Mouse (Mus musculus) liver, embryonic 12.5 days (tissue): Measurements from ENCODE around the gene Slc4a11. TPM values are rescaled to one million over a fixed set of nuclear protein-coding genes. Genes with fewer than 3 reads are reported as not detected.

Experiments used
- ATAC-seq: fragments of 200-750 bp; cut with Nextera tagmentation; 2 replicates; pipeline ENCODE4 v1.8.0; 2017; ENCODE audit warnings: moderate number of reproducible peaks, mild to moderate bottlenecking, moderate library complexity
- H3K27ac ChIP-seq: fragments of 300-500 bp; sonication (generic); 2 replicates; pipeline ENCODE4 v1.5.1; 2016; ENCODE audit warnings: mild to moderate bottlenecking
- H3K27me3 ChIP-seq: fragments of 300-500 bp; sonication (generic); replicated peaks from 2 replicates; pipeline ENCODE4 v1.6.1; 2016; ENCODE audit warnings: mild to moderate bottlenecking, moderate library complexity
- H3K36me3 ChIP-seq: fragments of 300-500 bp; sonication (generic); 2 replicates; pipeline ENCODE4 v1.6.1; 2016; ENCODE audit warnings: mild to moderate bottlenecking, moderate library complexity
- H3K4me1 ChIP-seq: fragments of 300-500 bp; sonication (generic); 2 replicates; pipeline ENCODE4 v1.6.1; 2016
- H3K4me2 ChIP-seq: fragments of 300-500 bp; sonication (generic); 2 replicates; pipeline ENCODE4 v1.6.1; 2016; ENCODE audit warnings: mild to moderate bottlenecking, moderate library complexity
- H3K4me3 ChIP-seq: fragments of 300-500 bp; sonication (generic); 2 replicates; pipeline ENCODE4 v1.5.1; 2016; ENCODE audit warnings: mild to moderate bottlenecking, moderate library complexity
- H3K9ac ChIP-seq: fragments of 300-500 bp; sonication (generic); 2 replicates; pipeline ENCODE4 v1.6.1; 2016; ENCODE audit warnings: mild to moderate bottlenecking, moderate library complexity
- H3K9me3 ChIP-seq: fragments of 300-500 bp; sonication (generic); replicated peaks from 2 replicates; pipeline ENCODE4 v1.6.1; 2016; ENCODE audit warnings: mild to moderate bottlenecking, moderate library complexity
- WGBS: fragments of 180-500 bp; shearing (Covaris S2); methylation state at CpG from one replicate; pipeline ENCODE4 v1.1.7; 2016; ENCODE audit not compliant: insufficient replicate concordance; 5-methylcytosine and 5-hydroxymethylcytosine counted together
- polyA plus RNA-seq: library from polyadenylated mRNA; unstranded; fragments of >200 nt; fragmentation: Nextera tagmentation; extraction: Ambion mirVana; gene quantifications from 2 replicates; pipeline ENCODE4 v1.2.1, GENCODE M21; 2016

The Slc4a11 gene
- 0.05 TPM in 1 of 2 replicates, not detected in the other for polyA plus RNA-seq

GRCm38 (mm10) chr2:130697153-130697810, at the start of gene Slc4a11:
Gene Slc4a11 (minus strand): TSS chr2:130697519.
- Histone ChIP-seq H3K9ac (peak within 1 kb of the TSS; percentile 49), H3K27ac (no peak within 1 kb of the TSS)
- under 1% methylated on average over 64 of the region's 65 CpGs for WGBS

GRCm38 (mm10) chr2:130743576-130743975, 46.3 kb upstream of the Slc4a11 start:
- no peak overlapping the region for H3K27ac ChIP-seq
- H3K36me3 ChIP-seq = peaks cover 71% of the 10 kb centered on the region
- H3K4me1 ChIP-seq = no peaks in the 10 kb centered on the region
- WGBS = 91% methylated on average over 1 of the region's 1 CpGs
- H3K4me3 ChIP-seq = no peak overlapping the region
- ATAC-seq = no peak
- H3K9ac ChIP-seq = no peak overlapping the region
- H3K4me2 ChIP-seq = no peak overlapping the region
- H3K9me3 ChIP-seq = 0 out of 2 replicates have a peak, but pooled peaks cover 7% of the 10 kb centered on the region
- H3K27me3 ChIP-seq = no peaks in the 10 kb centered on the region

More at GRCm38 (mm10) chr2:130697153-130697810, at the start of gene Slc4a11:
- Histone ChIP-seq H3K4me3 (peak within 1 kb of the TSS; percentile 59), H3K9me3 (no peaks in the 10 kb centered on the region), H3K27me3 (peaks cover 70% of the 10 kb centered on the region), H3K4me1 (peaks cover 18% of the 10 kb centered on the region), H3K4me2 (peak within 1 kb of the TSS; percentile 90), H3K36me3 (no peaks in the 10 kb centered on the region)
- peak; percentile 69 for ATAC-seq

- Histone ChIP-seq H3K9ac (no peak overlapping the region), H3K4me2 (no peak overlapping the region), H3K4me1 (no peaks in the 10 kb centered on the region), H3K27ac (no peak overlapping the region), H3K4me3 (no peak overlapping the region), H3K36me3 (peaks cover 53% of the 10 kb centered on the region), H3K27me3 (no peaks in the 10 kb centered on the region), H3K9me3 (0 out of 2 replicates have a peak, but pooled peaks cover 5% of the 10 kb centered on the region)
- WGBS = 69% methylated on average over 4 of the region's 4 CpGs
- ATAC-seq = no peak
Observed at GRCm38 (mm10) chr2:130740096-130740495, 42.8 kb upstream of the Slc4a11 start.

GRCm38 (mm10) chr2:130738019-130738418, 40.7 kb upstream of the Slc4a11 start:
- H3K9ac ChIP-seq = no peak overlapping the region
- ATAC-seq = no peak
- H3K27me3 ChIP-seq = no peaks in the 10 kb centered on the region
- H3K4me3 ChIP-seq = no peak overlapping the region
- no peaks in the 10 kb centered on the region for H3K4me1 ChIP-seq
- peaks cover 35% of the 10 kb centered on the region for H3K36me3 ChIP-seq
- H3K4me2 ChIP-seq = no peak overlapping the region
- H3K27ac ChIP-seq = no peak overlapping the region
- H3K9me3 ChIP-seq = no peaks in the 10 kb centered on the region
- WGBS = 71% methylated on average over 6 of the region's 6 CpGs

DNA sequence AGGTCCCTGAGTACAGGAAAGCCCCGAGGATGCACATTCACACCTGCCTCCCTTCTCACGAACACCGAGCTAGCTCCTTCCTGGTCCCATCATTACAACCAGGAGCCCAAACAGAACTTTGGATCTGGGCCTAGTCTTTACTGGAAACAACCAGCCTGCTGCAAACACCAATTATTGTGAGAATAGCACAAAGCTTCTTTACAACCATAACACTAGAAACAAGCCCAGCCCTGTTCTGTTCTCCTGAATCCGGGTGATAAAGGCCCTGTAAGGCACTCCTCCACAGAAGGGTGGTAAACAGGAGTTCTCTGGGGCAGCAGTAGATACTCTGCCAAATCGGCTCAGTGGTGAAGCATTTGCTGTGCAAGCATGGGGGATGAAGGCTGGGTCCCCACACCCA, 38.0 kb upstream of the Slc4a11 start:
- H3K4me3 ChIP-seq = no peak overlapping the region
- 72% methylated on average over 5 of the region's 5 CpGs for WGBS
- ATAC-seq = no peak
- peaks cover 40% of the 10 kb centered on the region for H3K36me3 ChIP-seq
- no peak overlapping the region for H3K4me2 ChIP-seq
- H3K9me3 ChIP-seq = no peaks in the 10 kb centered on the region
- no peaks in the 10 kb centered on the region for H3K4me1 ChIP-seq
- no peak overlapping the region for H3K27ac ChIP-seq
- H3K9ac ChIP-seq = no peak overlapping the region
- no peaks in the 10 kb centered on the region for H3K27me3 ChIP-seq

- peaks cover 42% of the 10 kb centered on the region for H3K36me3 ChIP-seq
- no peaks in the 10 kb centered on the region for H3K9me3 ChIP-seq
- no peak overlapping the region for H3K4me2 ChIP-seq
- ATAC-seq = no peak
- H3K4me3 ChIP-seq = no peak overlapping the region
- no peak overlapping the region for H3K9ac ChIP-seq
- 62% methylated on average over 3 of the region's 3 CpGs for WGBS
- H3K27me3 ChIP-seq = no peaks in the 10 kb centered on the region
- no peak overlapping the region for H3K27ac ChIP-seq
- no peaks in the 10 kb centered on the region for H3K4me1 ChIP-seq
Observed at GRCm38 (mm10) chr2:130733444-130733843, 36.1 kb upstream of the Slc4a11 start.

DNA sequence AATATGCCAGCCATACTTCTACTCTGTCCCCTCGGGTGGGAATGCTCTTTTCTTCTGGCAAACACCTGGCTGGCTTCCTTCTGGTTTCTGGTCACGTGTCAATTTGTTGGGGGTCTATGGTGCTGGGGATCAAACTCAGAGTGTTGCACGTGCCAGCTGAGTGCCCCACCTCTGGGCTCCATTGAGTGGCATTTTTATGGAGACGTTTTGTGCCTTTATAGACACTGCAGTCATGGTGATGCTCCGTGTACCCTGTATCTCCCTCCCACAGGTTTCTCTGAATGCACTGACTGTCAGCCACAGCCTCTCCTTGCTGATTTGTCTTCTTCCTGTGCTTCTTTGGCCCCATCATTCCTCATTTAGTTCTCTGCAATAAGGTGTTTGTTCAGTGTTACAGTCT, 34.5 kb upstream of the Slc4a11 start:
- H3K4me1 ChIP-seq = no peaks in the 10 kb centered on the region
- H3K4me3 ChIP-seq = no peak overlapping the region
- no peak overlapping the region for H3K4me2 ChIP-seq
- peaks cover 49% of the 10 kb centered on the region for H3K36me3 ChIP-seq
- no peaks in the 10 kb centered on the region for H3K9me3 ChIP-seq
- H3K27ac ChIP-seq = no peak overlapping the region
- no peaks in the 10 kb centered on the region for H3K27me3 ChIP-seq
- ATAC-seq = no peak
- H3K9ac ChIP-seq = no peak overlapping the region
- WGBS = 55% methylated on average over 5 of the region's 5 CpGs

- H3K9me3 ChIP-seq = no peaks in the 10 kb centered on the region
- no peak overlapping the region for H3K4me3 ChIP-seq
- H3K4me2 ChIP-seq = no peak overlapping the region
- no peaks in the 10 kb centered on the region for H3K4me1 ChIP-seq
- WGBS = 69% methylated on average over 9 of the region's 9 CpGs
- H3K9ac ChIP-seq = no peak overlapping the region
- H3K27ac ChIP-seq = no peak overlapping the region
- peaks cover 57% of the 10 kb centered on the region for H3K36me3 ChIP-seq
- H3K27me3 ChIP-seq = no peaks in the 10 kb centered on the region
- no peak for ATAC-seq
Observed at GRCm38 (mm10) chr2:130730746-130731145, 33.4 kb upstream of the Slc4a11 start.

DNA sequence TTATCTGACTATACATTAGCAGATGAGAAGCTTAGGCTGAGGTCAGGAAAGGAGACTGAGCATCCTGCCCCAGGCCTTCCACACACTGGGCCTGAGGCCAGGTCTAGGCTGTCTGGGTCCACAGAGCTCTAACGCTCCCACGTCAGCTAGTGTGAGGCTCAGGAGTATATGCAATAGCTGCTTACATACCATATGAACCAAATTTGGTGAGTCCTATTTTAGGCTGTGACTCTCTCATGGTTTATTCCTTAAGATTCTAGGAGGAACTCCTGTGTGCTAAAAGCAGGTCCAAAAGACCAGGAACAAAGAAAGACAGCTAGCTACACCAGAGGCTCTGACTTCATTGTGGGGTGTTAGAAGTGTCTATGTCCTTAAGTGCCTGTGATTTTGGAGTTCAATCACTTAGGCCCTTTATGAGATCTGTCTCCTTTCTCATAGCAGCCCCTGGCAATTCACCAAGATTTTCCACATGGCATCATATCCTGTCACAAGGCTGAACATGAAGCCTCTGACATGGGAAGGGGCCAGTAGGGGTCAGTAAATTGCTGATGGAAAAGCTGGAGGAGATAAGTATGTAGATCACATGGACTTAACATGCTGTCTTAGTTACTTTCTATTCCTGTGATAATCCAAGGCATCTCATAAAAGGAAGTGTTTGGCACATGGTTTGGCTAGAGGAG, 31.7 kb upstream of the Slc4a11 start:
- Histone ChIP-seq H3K27ac (no peak overlapping the region), H3K4me3 (no peak overlapping the region), H3K4me1 (no peaks in the 10 kb centered on the region), H3K9me3 (no peaks in the 10 kb centered on the region), H3K36me3 (peaks cover 57% of the 10 kb centered on the region), H3K27me3 (no peaks in the 10 kb centered on the region), H3K4me2 (no peak overlapping the region), H3K9ac (no peak overlapping the region)
- ATAC-seq = no peak
- WGBS = 84% methylated on average over 2 of the region's 2 CpGs

DNA sequence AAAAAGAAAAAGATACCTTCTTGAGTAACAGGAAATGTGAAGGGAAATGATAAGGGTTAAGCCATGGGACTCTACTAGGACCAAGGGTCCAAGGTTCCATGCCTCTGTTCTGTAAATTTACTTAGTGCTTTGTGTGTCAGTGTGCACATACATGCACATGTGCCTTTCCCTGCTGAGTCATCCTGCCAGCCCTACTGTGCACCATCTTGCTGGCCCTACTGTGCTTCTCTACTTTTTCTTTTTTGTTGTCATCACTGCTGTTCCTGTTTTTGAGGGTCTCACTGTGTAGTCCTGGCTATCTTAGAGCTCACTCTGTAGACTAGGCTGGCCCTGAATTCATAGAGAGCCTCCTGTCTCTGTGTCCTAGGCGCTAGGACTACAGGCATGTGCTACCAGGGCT, 30.4 kb upstream of the Slc4a11 start:
- Histone ChIP-seq H3K27me3 (no peaks in the 10 kb centered on the region), H3K36me3 (peaks cover 57% of the 10 kb centered on the region), H3K27ac (no peak overlapping the region), H3K9ac (no peak overlapping the region), H3K9me3 (no peaks in the 10 kb centered on the region), H3K4me1 (no peaks in the 10 kb centered on the region), H3K4me2 (no peak overlapping the region), H3K4me3 (no peak overlapping the region)
- ATAC-seq = no peak
- 56% methylated on average over 1 of the region's 1 CpGs for WGBS

- Histone ChIP-seq H3K4me2 (no peak overlapping the region), H3K9me3 (no peaks in the 10 kb centered on the region), H3K27me3 (no peaks in the 10 kb centered on the region), H3K4me3 (no peak overlapping the region), H3K27ac (no peak overlapping the region), H3K9ac (no peak overlapping the region), H3K36me3 (peaks cover 41% of the 10 kb centered on the region), H3K4me1 (no peaks in the 10 kb centered on the region)
- 63% methylated on average over 4 of the region's 4 CpGs for WGBS
- no peak for ATAC-seq
Observed at GRCm38 (mm10) chr2:130724369-130724768, 27.1 kb upstream of the Slc4a11 start.

DNA sequence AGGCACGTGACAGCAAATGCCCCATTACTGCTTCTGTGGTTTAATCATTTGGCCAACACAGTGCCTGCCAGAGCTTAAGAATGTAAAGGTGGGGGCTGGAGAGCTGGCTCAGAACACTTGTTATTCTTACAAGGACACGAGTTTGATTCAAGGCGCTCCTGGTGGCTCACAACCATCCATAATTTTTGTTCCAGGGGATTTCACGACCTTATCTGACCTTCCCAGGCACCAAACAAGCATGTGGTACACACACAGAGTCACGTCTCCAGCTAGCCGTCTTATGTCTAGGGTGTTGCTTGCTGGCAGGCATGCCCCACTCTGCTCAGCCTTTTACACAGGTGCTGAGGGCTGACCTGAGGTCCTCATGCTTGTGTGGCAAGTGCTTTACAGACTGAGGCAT, 20.6 kb upstream of the Slc4a11 start:
- Histone ChIP-seq H3K4me3 (no peak overlapping the region), H3K36me3 (peaks cover 28% of the 10 kb centered on the region), H3K9ac (no peak overlapping the region), H3K4me1 (no peaks in the 10 kb centered on the region), H3K9me3 (no peaks in the 10 kb centered on the region), H3K4me2 (no peak overlapping the region), H3K27me3 (no peaks in the 10 kb centered on the region), H3K27ac (no peak overlapping the region)
- ATAC-seq = no peak
- 56% methylated on average over 6 of the region's 6 CpGs for WGBS
